Mouse (Mus musculus): ENCODE measurements around the gene Lrrc74a. TPM values are rescaled to one million over a fixed set of nuclear protein-coding genes. Genes with fewer than 3 reads are reported as not detected.

Gene Lrrc74a
- polyA plus RNA-seq, 1 experiment from 2014 or later = not detected

DNA sequence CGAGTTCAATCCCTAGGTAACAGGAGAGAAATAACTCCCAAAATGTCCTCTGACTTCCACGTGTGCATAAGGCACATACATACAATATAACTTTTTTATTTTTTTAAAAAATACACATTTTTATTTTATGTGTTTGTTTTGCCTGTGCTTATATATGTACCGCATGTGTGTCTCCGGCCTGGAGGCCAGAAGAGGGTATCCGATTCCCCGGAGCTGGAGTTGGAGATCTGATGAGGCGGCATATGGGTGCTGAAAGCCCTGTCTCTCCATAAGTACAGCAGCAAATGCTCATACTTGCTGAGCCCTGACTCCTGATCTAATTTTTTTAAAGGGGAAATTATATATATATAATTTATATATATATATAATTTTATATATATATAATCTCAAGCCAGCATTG is 65.6 kb downstream of the Lrrc74a start:
- no peaks in the 10 kb centered on the region for H3K36me3 ChIP-seq (ENCODE audit: control insufficient read depth, insufficient read depth)
- H3K27ac ChIP-seq (ENCODE audit: low read length) = no peak overlapping the region

DNA sequence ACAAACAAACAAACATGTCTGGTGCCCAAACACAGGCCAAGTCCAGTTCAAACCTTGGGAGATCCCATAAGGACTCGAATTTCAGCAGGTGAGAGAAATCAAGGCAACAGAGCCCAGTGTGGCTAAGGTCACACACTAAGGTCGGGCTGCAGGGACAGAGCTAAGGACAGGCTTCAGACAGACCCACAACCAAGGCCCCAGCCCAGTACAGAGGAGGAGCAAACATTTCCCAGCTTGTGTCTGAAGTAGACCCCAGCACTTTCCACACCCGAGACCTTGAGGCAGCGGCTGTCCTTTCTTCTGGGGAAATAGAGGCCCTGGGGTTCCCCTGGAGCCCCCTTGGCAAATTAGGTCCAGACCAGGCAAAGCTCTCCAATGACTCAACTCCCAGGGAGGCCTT is 66.2 kb downstream of the Lrrc74a start:
- WGBS (ENCODE audit: insufficient replicate concordance) = 31% methylated on average over 4 of the region's 4 CpGs
- peak overlapping the region; percentile 86 for H3K27ac ChIP-seq (ENCODE audit: low read length)
- H3K4me1 ChIP-seq (ENCODE audit: control insufficient read depth, low read depth, low read length) = peaks cover 34% of the 10 kb centered on the region
- no peak for ATAC-seq (ENCODE audit: low read depth)
- H3K4me2 ChIP-seq (ENCODE audit: low read depth, low read length) = peak overlapping the region; percentile 59
- no peak overlapping the region; the same call in 1 of the 2 replicates for H3K4me3 ChIP-seq (ENCODE audit: low read depth, low read length)
- H3K9ac ChIP-seq (ENCODE audit: low read depth, low read length) = peak overlapping the region; percentile 32
- H3K9me3 ChIP-seq (replicated peaks; ENCODE audit: control insufficient read depth, low read length) = no peaks in the 10 kb centered on the region
- H3K36me3 ChIP-seq (ENCODE audit: control insufficient read depth, insufficient read depth) = no peaks in the 10 kb centered on the region
- peaks cover 5% of the 10 kb centered on the region for H3K27me3 ChIP-seq (ENCODE audit: control insufficient read depth, insufficient read depth, low read depth, low read length)

More for the DNA sequence above, 65.6 kb downstream of the Lrrc74a start:
- Histone ChIP-seq H3K27me3 (ENCODE audit: control insufficient read depth, insufficient read depth, low read depth, low read length) (no peaks in the 10 kb centered on the region), H3K4me2 (ENCODE audit: low read depth, low read length) (no peak overlapping the region), H3K9ac (ENCODE audit: low read depth, low read length) (no peak overlapping the region), H3K4me3 (ENCODE audit: low read depth, low read length) (no peak overlapping the region), H3K9me3 (replicated peaks; ENCODE audit: control insufficient read depth, low read length) (no peaks in the 10 kb centered on the region), H3K4me1 (ENCODE audit: control insufficient read depth, low read depth, low read length) (peaks cover 35% of the 10 kb centered on the region)
- no peak for ATAC-seq (ENCODE audit: low read depth)
- WGBS (ENCODE audit: insufficient replicate concordance) = 79% methylated on average over 7 of the region's 7 CpGs

DNA sequence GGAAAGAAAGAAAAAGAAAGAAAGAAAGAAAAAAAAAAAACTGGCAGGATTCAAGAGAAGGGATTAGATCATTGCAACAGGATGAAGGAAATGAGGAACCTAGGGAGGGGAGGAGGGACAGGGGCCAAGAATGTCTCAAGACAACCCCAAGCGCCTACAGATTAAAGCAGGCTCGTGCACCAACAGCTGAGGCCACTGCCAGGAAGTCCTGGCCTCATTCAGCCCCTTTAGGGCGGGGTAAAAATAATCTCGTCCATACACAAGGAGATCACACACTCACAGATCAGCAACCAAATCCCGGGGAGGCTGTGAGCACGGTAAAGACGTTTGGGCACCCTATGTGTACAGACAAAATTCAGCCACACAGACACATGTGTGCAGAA is 66.6 kb downstream of the Lrrc74a start:
- WGBS (ENCODE audit: insufficient replicate concordance) = 2% methylated on average over 7 of the region's 7 CpGs

DNA sequence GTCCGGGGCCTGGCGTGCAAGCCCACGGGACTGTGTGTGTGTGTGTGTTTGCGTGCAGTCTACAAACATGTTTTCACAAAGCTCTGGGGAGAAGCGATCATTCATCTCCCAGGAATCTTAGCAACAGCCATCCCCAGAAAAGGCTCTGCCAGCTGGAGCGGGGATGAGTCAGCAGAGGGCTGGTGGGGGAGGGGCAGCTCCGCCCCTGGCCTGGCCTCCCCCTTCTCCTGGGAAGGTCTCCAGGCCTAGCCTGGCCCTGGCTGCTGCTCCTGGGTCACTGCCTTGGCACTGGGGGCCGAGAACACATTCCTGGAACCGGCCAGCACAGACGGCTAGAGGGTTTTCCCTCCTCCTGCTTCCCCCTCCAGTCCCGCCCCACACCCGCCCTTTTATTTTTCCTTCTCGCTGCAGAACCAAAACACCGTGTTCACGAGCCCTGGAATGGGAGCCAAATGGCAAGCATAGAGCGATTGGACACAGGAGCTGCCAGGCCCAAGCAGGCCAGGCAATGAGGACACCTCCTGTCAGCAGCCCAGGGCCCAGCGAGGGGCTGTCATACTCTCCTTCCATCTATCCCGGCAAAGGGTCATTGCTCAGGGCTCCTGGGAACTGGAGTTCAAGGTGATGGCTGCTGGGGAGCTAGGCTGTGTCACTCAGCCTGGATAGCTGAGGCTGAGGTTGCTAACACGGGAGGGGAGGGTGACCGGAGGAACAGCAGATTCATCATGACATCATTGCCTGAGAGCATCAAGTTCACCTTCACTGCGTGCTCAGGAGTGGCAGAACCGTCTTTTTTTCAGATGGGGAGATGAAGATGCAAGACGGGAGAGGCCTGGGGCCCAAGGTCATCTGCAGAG is 67.2 kb downstream of the Lrrc74a start:
- peak overlapping the region; percentile 86 for H3K27ac ChIP-seq (ENCODE audit: low read length)
- peak; percentile 67 for ATAC-seq (ENCODE audit: low read depth)
- no peaks in the 10 kb centered on the region for H3K36me3 ChIP-seq (ENCODE audit: control insufficient read depth, insufficient read depth)
- H3K27me3 ChIP-seq (ENCODE audit: control insufficient read depth, insufficient read depth, low read depth, low read length) = peaks cover 5% of the 10 kb centered on the region
- peak overlapping the region; percentile 32 for H3K9ac ChIP-seq (ENCODE audit: low read depth, low read length)
- H3K9me3 ChIP-seq (replicated peaks; ENCODE audit: control insufficient read depth, low read length) = no peaks in the 10 kb centered on the region
- 8% methylated on average over 23 of the region's 23 CpGs for WGBS (ENCODE audit: insufficient replicate concordance)
- peaks cover 31% of the 10 kb centered on the region for H3K4me1 ChIP-seq (ENCODE audit: control insufficient read depth, low read depth, low read length)
- peak overlapping the region; percentile 31 for H3K4me3 ChIP-seq (ENCODE audit: low read depth, low read length)
- peak overlapping the region; percentile 59 for H3K4me2 ChIP-seq (ENCODE audit: low read depth, low read length)

More for the DNA sequence above, 66.6 kb downstream of the Lrrc74a start:
- Histone ChIP-seq H3K27me3 (ENCODE audit: control insufficient read depth, insufficient read depth, low read depth, low read length) (peaks cover 5% of the 10 kb centered on the region), H3K36me3 (ENCODE audit: control insufficient read depth, insufficient read depth) (no peaks in the 10 kb centered on the region), H3K4me2 (ENCODE audit: low read depth, low read length) (peak overlapping the region; percentile 59), H3K4me3 (ENCODE audit: low read depth, low read length) (peak overlapping the region; percentile 31), H3K4me1 (ENCODE audit: control insufficient read depth, low read depth, low read length) (peaks cover 29% of the 10 kb centered on the region), H3K27ac (ENCODE audit: low read length) (peak overlapping the region; percentile 86), H3K9me3 (replicated peaks; ENCODE audit: control insufficient read depth, low read length) (no peaks in the 10 kb centered on the region), H3K9ac (ENCODE audit: low read depth, low read length) (peak overlapping the region; percentile 32)
- ATAC-seq (ENCODE audit: low read depth) = peak; percentile 68

DNA sequence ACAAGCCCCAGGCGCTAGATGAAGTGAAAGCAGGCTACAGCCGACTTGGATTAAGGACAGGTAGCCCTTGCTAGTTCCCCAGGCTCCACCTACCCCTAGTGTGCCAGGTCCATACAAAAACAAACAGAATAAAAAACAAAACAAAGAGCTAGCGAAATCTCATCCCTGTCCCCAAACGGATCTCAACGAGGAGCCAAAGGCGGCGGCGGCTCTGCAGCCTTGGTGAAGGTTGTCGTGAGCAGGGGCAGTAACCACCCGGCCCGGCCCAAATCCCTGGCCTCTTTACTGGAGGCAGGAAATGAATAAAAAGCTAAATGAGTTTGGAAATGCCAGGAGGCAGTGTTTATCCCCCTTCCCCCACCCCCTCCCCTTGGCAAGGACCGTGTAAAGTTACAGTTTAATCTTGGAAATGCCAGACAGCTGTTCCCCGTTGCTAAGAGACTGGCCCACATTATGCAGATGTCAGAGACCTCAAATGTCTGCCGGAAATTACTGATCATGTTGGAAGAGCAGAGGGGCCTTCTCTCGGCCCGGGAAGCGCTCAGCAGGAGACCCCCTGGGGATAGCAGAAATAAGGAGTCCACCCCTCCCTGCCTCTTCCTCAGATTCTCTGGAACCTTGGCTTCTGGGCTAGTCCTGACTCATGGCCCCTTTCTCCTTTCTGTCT is 68.0 kb downstream of the Lrrc74a start:
- no peaks in the 10 kb centered on the region for H3K36me3 ChIP-seq (ENCODE audit: control insufficient read depth, insufficient read depth)
- H3K27me3 ChIP-seq (ENCODE audit: control insufficient read depth, insufficient read depth, low read depth, low read length) = peaks cover 5% of the 10 kb centered on the region
- peak overlapping the region; percentile 32; the same call in 1 of the 2 replicates for H3K9ac ChIP-seq (ENCODE audit: low read depth, low read length)
- H3K27ac ChIP-seq (ENCODE audit: low read length) = peak overlapping the region; percentile 86
- H3K9me3 ChIP-seq (replicated peaks; ENCODE audit: control insufficient read depth, low read length) = no peaks in the 10 kb centered on the region
- peak overlapping the region; percentile 7; the same call in 1 of the 2 replicates for H3K4me3 ChIP-seq (ENCODE audit: low read depth, low read length)
- peak; percentile 25; the same call in 1 of the 2 replicates for ATAC-seq (ENCODE audit: low read depth)
- peak overlapping the region; percentile 59 for H3K4me2 ChIP-seq (ENCODE audit: low read depth, low read length)
- WGBS (ENCODE audit: insufficient replicate concordance) = 10% methylated on average over 17 of the region's 17 CpGs
- H3K4me1 ChIP-seq (ENCODE audit: control insufficient read depth, low read depth, low read length) = peaks cover 31% of the 10 kb centered on the region

DNA sequence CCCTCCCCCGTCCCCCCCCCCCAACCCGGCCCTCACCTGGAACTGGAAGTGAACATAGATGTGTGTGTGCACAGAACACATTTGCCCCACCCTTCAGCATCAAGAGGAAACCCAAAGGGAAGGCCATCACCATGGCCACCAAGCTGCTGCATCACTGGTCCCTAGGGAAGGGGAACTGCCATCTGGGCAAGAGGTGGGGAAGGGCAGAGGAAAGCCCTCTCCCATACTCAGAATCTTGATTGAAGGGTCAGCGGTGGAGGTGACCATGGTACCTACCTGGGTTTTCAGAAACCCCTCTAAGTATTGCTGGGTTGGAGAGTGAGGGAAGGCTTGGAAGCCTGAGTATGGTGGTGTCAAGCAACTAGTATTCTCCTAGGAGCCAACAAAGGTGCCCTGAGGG is 68.7 kb downstream of the Lrrc74a start:
- no peak overlapping the region for H3K27ac ChIP-seq (ENCODE audit: low read length)
- H3K9me3 ChIP-seq (replicated peaks; ENCODE audit: control insufficient read depth, low read length) = no peaks in the 10 kb centered on the region
- ATAC-seq (ENCODE audit: low read depth) = no peak
- no peak overlapping the region for H3K4me3 ChIP-seq (ENCODE audit: low read depth, low read length)
- 37% methylated on average over 3 of the region's 3 CpGs for WGBS (ENCODE audit: insufficient replicate concordance)
- peaks cover 31% of the 10 kb centered on the region for H3K4me1 ChIP-seq (ENCODE audit: control insufficient read depth, low read depth, low read length)
- H3K27me3 ChIP-seq (ENCODE audit: control insufficient read depth, insufficient read depth, low read depth, low read length) = peaks cover 5% of the 10 kb centered on the region
- no peaks in the 10 kb centered on the region for H3K36me3 ChIP-seq (ENCODE audit: control insufficient read depth, insufficient read depth)
- no peak overlapping the region for H3K9ac ChIP-seq (ENCODE audit: low read depth, low read length)
- H3K4me2 ChIP-seq (ENCODE audit: low read depth, low read length) = no peak overlapping the region

DNA sequence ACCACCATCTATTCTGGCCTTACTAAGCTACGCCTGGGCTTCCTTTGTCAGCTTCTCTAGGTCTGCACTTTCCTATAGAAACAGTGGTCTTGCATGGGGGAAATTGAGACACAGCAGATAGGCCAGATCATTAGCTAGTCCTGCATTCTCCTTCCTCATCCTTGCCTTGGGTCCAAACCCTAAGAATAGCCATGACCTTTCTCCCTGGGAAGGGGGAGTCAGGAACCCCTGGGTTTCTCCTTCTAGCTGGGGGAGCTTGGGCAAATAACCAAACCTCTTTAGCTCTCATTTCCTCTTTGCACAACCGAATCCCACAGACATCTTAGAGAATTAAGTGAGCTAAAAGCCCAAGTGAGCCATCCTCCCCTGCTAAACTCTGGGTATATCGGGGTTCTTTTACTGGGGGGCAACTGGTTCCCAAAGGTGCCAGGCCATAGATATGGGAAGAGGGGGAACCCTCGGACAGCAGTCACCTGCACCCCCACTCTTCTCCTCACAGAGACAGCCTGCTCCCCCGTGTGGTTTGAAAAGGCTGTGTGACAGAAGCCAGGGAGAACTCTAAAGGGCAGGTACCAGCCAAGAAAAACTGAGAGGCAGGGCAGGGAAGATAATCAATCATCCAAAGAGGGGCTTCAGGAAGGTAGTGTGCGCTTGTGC is 69.6 kb downstream of the Lrrc74a start:
- Histone ChIP-seq H3K36me3 (ENCODE audit: control insufficient read depth, insufficient read depth) (no peaks in the 10 kb centered on the region), H3K4me2 (ENCODE audit: low read depth, low read length) (no peak overlapping the region), H3K9me3 (replicated peaks; ENCODE audit: control insufficient read depth, low read length) (no peaks in the 10 kb centered on the region), H3K4me1 (ENCODE audit: control insufficient read depth, low read depth, low read length) (peaks cover 31% of the 10 kb centered on the region), H3K27ac (ENCODE audit: low read length) (no peak overlapping the region), H3K9ac (ENCODE audit: low read depth, low read length) (no peak overlapping the region), H3K4me3 (ENCODE audit: low read depth, low read length) (no peak overlapping the region), H3K27me3 (ENCODE audit: control insufficient read depth, insufficient read depth, low read depth, low read length) (peaks cover 8% of the 10 kb centered on the region)
- WGBS (ENCODE audit: insufficient replicate concordance) = 30% methylated on average over 6 of the region's 6 CpGs
- ATAC-seq (ENCODE audit: low read depth) = no peak

DNA sequence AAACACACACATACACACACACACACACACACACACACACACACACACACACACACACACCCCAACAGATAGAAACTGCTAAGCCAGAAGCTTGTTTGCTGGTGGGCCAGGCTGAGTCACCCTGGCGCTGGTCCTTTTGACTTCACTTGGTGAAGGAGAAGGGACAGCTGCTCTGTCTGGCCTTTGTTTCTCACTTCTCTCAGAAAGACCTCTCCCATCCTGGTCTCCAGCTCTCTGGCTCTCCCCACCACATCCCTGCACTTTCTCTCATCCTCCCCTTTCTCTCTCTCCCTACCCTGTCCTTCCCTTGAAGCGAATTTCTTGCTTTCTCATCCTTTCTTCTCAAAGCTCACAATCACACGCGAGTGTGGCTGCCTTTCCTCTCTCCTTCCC is 70.1 kb downstream of the Lrrc74a start:
- Histone ChIP-seq H3K4me2 (ENCODE audit: low read depth, low read length) (no peak overlapping the region), H3K36me3 (ENCODE audit: control insufficient read depth, insufficient read depth) (no peaks in the 10 kb centered on the region), H3K27ac (ENCODE audit: low read length) (no peak overlapping the region), H3K27me3 (ENCODE audit: control insufficient read depth, insufficient read depth, low read depth, low read length) (peaks cover 8% of the 10 kb centered on the region), H3K4me3 (ENCODE audit: low read depth, low read length) (no peak overlapping the region), H3K9me3 (replicated peaks; ENCODE audit: control insufficient read depth, low read length) (no peaks in the 10 kb centered on the region), H3K4me1 (ENCODE audit: control insufficient read depth, low read depth, low read length) (peaks cover 26% of the 10 kb centered on the region), H3K9ac (ENCODE audit: low read depth, low read length) (no peak overlapping the region)
- ATAC-seq (ENCODE audit: low read depth) = no peak
- WGBS (ENCODE audit: insufficient replicate concordance) = 30% methylated on average over 4 of the region's 4 CpGs
